Mouse (Mus musculus): ENCODE measurements around the gene Adamts15.

Gene Adamts15

DNA sequence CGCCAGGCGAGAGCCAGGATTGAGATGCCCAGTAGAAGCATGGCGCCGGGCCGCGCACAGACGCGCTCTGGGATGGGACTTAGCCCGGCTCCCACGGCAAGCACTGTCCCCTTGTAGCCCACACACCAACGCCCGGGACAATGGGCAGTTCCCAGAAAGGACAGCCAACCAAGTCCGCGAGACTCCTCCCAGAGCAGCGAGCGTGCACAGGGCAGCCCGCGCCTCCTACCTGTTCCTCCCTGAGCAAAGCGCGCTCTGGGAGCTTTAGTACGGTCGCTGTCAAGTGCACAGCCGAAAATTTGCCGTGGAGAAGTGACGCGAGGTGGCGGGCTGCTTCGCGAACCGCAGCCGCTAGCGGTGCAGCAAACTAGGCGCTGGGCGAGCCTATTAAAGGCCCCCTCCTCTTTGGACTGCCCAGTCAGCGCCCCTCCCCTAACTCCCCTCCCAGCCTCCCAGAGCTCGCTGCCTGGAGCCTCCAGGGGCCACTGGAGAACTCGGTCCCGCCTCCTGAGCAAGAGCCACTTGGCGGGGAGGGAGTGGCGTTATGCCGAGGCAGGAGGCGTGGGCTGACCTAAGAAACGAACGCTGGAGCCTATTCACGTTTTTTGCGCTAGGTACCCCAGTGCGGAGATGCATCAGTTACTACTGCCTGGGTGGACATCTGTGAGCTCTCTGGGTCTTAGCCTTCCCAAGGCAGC is at the start of gene Adamts15:
Gene Adamts15, minus strand, starts transcription at position 256 of the 698 bp plus-strand sequence.
- Histone ChIP-seq H3K4me3 (replicated peaks; ENCODE audit: low read length) (peak within 1 kb of the TSS; percentile 84), H3K9me3 (ENCODE audit: low read length) (peaks cover 12% of the 10 kb centered on the region), H3K36me3 (ENCODE audit: insufficient read depth, low read length) (no peaks in the 10 kb centered on the region), H3K27me3 (ENCODE audit: insufficient read depth, low read length) (peaks cover 42% of the 10 kb centered on the region), H3K4me1 (replicated peaks; ENCODE audit: low read depth, low read length) (peaks cover 20% of the 10 kb centered on the region)
- no peak for TF ChIP-seq NANOG (IDR thresholded peaks at IDR 0.05; ENCODE audit: borderline replicate concordance, low read length)
- TF ChIP-seq CTCF (conservative IDR thresholded peaks at IDR 0.05; ENCODE audit: low read length), result no peak
- TF ChIP-seq POU5F1 (IDR thresholded peaks at IDR 0.05; ENCODE audit: borderline replicate concordance, low read length), result no peak

DNA sequence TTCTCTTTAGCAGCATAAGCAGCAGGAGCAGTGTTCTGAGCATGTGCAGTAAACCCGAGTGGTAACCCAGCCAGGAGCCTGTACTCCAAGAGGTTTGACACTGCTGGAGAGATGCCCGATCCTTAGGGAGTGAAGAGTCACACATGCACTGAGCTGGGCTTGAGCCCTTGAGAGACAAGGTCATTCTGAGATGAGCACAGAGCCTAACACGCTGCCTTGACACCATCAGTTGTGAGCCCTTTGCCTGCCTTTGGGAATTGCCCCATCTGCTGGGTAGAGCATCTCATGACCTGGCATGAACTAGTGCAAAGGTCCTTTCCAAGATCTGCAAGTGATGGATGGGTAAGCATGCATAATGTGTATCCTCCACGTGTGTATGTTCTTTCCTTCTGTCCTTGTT is 49.7 kb upstream of the Adamts15 start:
- no peaks in the 10 kb centered on the region for H3K36me3 ChIP-seq (ENCODE audit: insufficient read depth, low read length)
- H3K4me3 ChIP-seq (replicated peaks; ENCODE audit: low read length), result no peak overlapping the region
- no peaks in the 10 kb centered on the region for H3K9me3 ChIP-seq (ENCODE audit: low read length)
- H3K27me3 ChIP-seq (ENCODE audit: insufficient read depth, low read length), result 0 out of 2 replicates have a peak, but pooled peaks cover under 1% of the 10 kb centered on the region
- TF ChIP-seq CTCF (conservative IDR thresholded peaks at IDR 0.05; ENCODE audit: low read length), result no peak
- no peak for TF ChIP-seq NANOG (IDR thresholded peaks at IDR 0.05; ENCODE audit: borderline replicate concordance, low read length)
- TF ChIP-seq POU5F1 (IDR thresholded peaks at IDR 0.05; ENCODE audit: borderline replicate concordance, low read length), result no peak
- peaks cover 44% of the 10 kb centered on the region for H3K4me1 ChIP-seq (replicated peaks; ENCODE audit: low read depth, low read length)

DNA sequence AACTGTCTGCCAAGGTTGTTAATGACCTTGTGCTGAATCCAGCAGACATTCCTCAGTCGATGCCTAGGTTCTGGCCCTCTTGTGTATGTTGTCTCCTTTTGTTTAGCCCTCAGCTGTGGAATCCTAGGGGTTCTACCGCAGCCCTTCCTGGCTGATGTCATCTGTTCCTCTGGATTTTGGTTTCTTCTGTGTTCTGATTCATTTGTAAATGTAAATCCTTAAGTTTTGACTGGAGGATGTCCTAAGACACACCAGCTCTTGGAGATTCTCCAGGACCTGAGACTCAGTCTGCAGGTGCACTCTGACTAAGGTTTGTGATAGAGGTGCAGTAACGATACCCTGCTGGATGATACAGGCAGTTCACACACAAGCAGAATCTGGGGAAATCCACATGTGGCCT is 47.7 kb upstream of the Adamts15 start:
- Histone ChIP-seq H3K4me1 (replicated peaks; ENCODE audit: low read depth, low read length) (peaks cover 42% of the 10 kb centered on the region), H3K9me3 (ENCODE audit: low read length) (no peaks in the 10 kb centered on the region), H3K27me3 (ENCODE audit: insufficient read depth, low read length) (0 out of 2 replicates have a peak, but pooled peaks cover 6% of the 10 kb centered on the region), H3K36me3 (ENCODE audit: insufficient read depth, low read length) (no peaks in the 10 kb centered on the region), H3K4me3 (replicated peaks; ENCODE audit: low read length) (no peak overlapping the region)
- no peak for TF ChIP-seq CTCF (conservative IDR thresholded peaks at IDR 0.05; ENCODE audit: low read length)
- TF ChIP-seq NANOG (IDR thresholded peaks at IDR 0.05; ENCODE audit: borderline replicate concordance, low read length), result no peak
- no peak for TF ChIP-seq POU5F1 (IDR thresholded peaks at IDR 0.05; ENCODE audit: borderline replicate concordance, low read length)

DNA sequence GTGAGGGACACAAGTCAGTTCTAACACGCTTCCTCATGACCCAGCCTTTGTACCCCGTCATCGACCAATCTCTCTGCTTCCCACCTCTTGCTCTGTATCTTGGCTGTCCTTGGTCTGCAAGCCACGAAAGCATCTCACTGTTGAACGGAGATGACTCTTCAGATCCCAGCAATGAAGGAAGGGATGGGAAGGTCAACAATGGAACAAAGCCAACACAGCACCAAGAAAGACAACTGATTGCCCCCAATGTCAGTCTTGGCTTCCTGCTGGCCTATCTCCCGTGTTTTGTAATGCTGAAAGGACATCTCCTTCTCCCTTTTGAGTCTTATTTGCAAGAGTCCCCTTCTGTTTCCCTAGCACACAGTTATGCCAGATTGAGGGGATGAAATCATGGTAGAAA is 45.9 kb upstream of the Adamts15 start:
- Histone ChIP-seq H3K4me3 (replicated peaks; ENCODE audit: low read length) (no peak overlapping the region), H3K4me1 (replicated peaks; ENCODE audit: low read depth, low read length) (peaks cover 42% of the 10 kb centered on the region), H3K27me3 (ENCODE audit: insufficient read depth, low read length) (0 out of 2 replicates have a peak, but pooled peaks cover 6% of the 10 kb centered on the region), H3K9me3 (ENCODE audit: low read length) (no peaks in the 10 kb centered on the region), H3K36me3 (ENCODE audit: insufficient read depth, low read length) (no peaks in the 10 kb centered on the region)
- TF ChIP-seq NANOG (IDR thresholded peaks at IDR 0.05; ENCODE audit: borderline replicate concordance, low read length), result peak; percentile 79
- no peak for TF ChIP-seq POU5F1 (IDR thresholded peaks at IDR 0.05; ENCODE audit: borderline replicate concordance, low read length)

DNA sequence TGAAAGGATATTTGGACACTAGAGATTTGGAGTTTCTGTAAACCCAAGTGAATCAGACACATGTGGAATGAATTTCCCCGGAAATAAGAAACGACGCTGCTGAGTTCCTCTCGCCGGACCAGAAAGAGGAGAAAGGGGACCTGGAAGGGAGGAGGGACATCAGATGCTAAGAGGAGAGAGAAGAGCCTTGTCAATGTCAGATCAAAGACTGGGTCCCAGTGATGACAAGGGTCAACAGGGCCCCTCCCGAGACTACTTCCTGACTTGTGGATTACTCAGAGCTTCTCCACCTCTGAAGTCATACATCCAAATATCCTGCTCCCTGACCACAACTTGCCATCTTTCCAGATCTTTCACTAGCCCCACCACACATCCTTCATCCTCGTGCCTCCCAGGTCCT is 44.6 kb upstream of the Adamts15 start:
- Histone ChIP-seq H3K27me3 (ENCODE audit: insufficient read depth, low read length) (0 out of 2 replicates have a peak, but pooled peaks cover 6% of the 10 kb centered on the region), H3K9me3 (ENCODE audit: low read length) (no peaks in the 10 kb centered on the region), H3K36me3 (ENCODE audit: insufficient read depth, low read length) (no peaks in the 10 kb centered on the region), H3K4me1 (replicated peaks; ENCODE audit: low read depth, low read length) (peaks cover 38% of the 10 kb centered on the region), H3K4me3 (replicated peaks; ENCODE audit: low read length) (no peak overlapping the region)
- TF ChIP-seq NANOG (IDR thresholded peaks at IDR 0.05; ENCODE audit: borderline replicate concordance, low read length), result no peak
- no peak for TF ChIP-seq POU5F1 (IDR thresholded peaks at IDR 0.05; ENCODE audit: borderline replicate concordance, low read length)
- no peak for TF ChIP-seq CTCF (conservative IDR thresholded peaks at IDR 0.05; ENCODE audit: low read length)

DNA sequence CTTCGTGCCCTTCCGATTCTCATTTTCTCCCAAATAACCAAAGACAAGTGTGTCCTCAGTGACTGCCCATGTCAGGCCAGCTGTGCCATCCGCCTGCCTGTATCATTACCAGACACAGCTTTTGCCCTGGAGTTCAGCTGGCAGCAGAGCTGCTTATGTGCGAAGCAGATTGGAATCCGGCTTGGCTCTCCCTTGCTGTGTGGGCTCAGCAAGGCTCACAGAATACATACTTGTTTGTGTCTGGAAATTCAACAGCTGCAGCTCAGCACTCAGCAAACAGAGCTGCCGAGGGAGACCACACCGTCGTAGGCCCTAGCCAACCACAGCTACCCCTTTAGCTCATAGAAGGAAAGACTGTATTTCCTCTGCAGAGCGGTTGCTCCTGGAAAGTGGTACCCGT is 42.4 kb upstream of the Adamts15 start:
- H3K9me3 ChIP-seq (ENCODE audit: low read length), result no peaks in the 10 kb centered on the region
- H3K4me1 ChIP-seq (replicated peaks; ENCODE audit: low read depth, low read length), result peaks cover 30% of the 10 kb centered on the region
- TF ChIP-seq CTCF (conservative IDR thresholded peaks at IDR 0.05; ENCODE audit: low read length) (no peak), POU5F1 (IDR thresholded peaks at IDR 0.05; ENCODE audit: borderline replicate concordance, low read length) (no peak), NANOG (IDR thresholded peaks at IDR 0.05; ENCODE audit: borderline replicate concordance, low read length) (no peak)
- 0 out of 2 replicates have a peak, but pooled peaks cover 6% of the 10 kb centered on the region for H3K27me3 ChIP-seq (ENCODE audit: insufficient read depth, low read length)
- no peaks in the 10 kb centered on the region for H3K36me3 ChIP-seq (ENCODE audit: insufficient read depth, low read length)
- no peak overlapping the region for H3K4me3 ChIP-seq (replicated peaks; ENCODE audit: low read length)

DNA sequence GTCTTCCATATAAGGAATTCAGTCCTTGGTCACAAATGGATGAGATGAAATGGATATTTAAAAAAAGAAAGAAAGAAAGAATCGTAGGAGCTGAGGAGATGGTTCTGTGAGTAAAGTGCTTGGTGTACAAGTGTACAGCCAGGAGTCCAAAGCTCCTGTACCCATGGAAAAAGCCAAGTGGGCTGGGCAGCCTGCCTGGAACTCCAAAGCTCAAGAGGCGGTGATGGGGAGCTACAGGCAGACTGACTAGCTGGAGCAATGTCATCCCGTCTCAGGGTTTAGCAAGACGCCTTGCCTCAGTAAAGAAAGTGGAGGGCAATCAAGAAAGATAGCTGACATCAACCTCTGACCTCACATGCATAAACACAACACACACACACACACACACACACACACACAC is 41.5 kb upstream of the Adamts15 start:
- Histone ChIP-seq H3K9me3 (ENCODE audit: low read length) (no peaks in the 10 kb centered on the region), H3K27me3 (ENCODE audit: insufficient read depth, low read length) (0 out of 2 replicates have a peak, but pooled peaks cover 6% of the 10 kb centered on the region), H3K4me1 (replicated peaks; ENCODE audit: low read depth, low read length) (peaks cover 22% of the 10 kb centered on the region), H3K36me3 (ENCODE audit: insufficient read depth, low read length) (no peaks in the 10 kb centered on the region), H3K4me3 (replicated peaks; ENCODE audit: low read length) (no peak overlapping the region)
- TF ChIP-seq POU5F1 (IDR thresholded peaks at IDR 0.05; ENCODE audit: borderline replicate concordance, low read length), result no peak
- no peak for TF ChIP-seq NANOG (IDR thresholded peaks at IDR 0.05; ENCODE audit: borderline replicate concordance, low read length)
- no peak for TF ChIP-seq CTCF (conservative IDR thresholded peaks at IDR 0.05; ENCODE audit: low read length)

DNA sequence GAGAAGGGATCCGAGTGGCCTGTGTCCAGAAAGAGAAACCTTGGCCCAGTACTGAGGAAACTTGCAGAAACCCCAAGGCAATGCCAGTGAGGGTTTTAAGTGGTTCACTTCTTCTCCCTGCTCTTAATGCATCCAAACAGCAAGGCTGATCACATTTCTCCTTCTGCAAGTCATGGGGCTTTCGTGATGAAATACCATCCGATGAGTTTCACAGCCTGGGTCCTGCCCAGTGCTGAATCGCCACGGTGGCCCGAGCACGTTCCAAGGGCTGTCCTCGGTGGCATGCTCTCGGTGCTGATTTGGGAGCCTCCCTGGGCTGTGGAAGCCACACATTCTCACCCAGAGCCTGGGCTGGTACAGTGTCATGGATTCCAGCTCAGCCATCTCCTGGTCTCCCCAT is 33.0 kb upstream of the Adamts15 start:
- TF ChIP-seq NANOG (IDR thresholded peaks at IDR 0.05; ENCODE audit: borderline replicate concordance, low read length), result no peak
- no peak for TF ChIP-seq CTCF (conservative IDR thresholded peaks at IDR 0.05; ENCODE audit: low read length)
- TF ChIP-seq POU5F1 (IDR thresholded peaks at IDR 0.05; ENCODE audit: borderline replicate concordance, low read length), result no peak
- Histone ChIP-seq H3K4me3 (replicated peaks; ENCODE audit: low read length) (no peak overlapping the region), H3K9me3 (ENCODE audit: low read length) (peaks cover 22% of the 10 kb centered on the region), H3K36me3 (ENCODE audit: insufficient read depth, low read length) (no peaks in the 10 kb centered on the region), H3K4me1 (replicated peaks; ENCODE audit: low read depth, low read length) (peaks cover 6% of the 10 kb centered on the region), H3K27me3 (ENCODE audit: insufficient read depth, low read length) (no peaks in the 10 kb centered on the region)

Measured in E14TG2a.4 (cell line).